Mouse (Mus musculus) bone marrow, adult 2 months (tissue): ENCODE results near the gene Rapgefl1.

Source experiments
- CTCF ChIP-seq: fragments of 200-500 bp; IDR thresholded peaks from 2 replicates; pipeline ENCODE4 v1.5.1; 2011; ENCODE audit warnings: low read length, control low read depth; ENCODE audit not compliant: control insufficient read depth, insufficient read depth
- POLR2A ChIP-seq: fragments of 200-500 bp; IDR thresholded peaks from 2 replicates; pipeline ENCODE4 v1.6.1; 2011; ENCODE audit warnings: low read depth, mild to moderate bottlenecking, control low read depth, low read length, borderline replicate concordance; ENCODE audit not compliant: control insufficient read depth

DNA sequence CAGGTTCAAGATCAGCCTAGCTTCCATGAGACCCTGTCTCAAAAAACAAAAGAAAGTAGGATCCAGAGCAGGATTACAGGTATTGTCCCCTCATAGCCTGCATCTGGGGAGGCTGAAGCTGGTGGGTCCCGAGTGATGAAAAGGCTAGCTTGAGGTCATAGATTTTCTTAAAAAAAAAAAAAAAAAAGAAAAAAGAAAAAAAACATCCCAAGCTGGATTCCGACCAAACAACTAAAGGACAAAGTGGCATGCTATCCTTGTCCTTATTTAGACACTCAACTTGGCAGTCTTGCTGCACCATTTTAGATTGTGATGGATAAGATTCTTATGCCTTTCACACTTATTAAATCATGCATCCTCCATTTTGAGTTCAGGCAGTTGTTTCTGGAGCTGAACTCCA, 28.2 kb upstream of the Rapgefl1 start:
- no peak for TF ChIP-seq CTCF
- no peak for TF ChIP-seq POLR2A
